Mouse (Mus musculus) hindbrain, embryonic 12.5 days (tissue): ENCODE data around the gene Htr2b. TPM values are rescaled to one million over a fixed set of nuclear protein-coding genes. Genes with fewer than 3 reads are reported as not detected.

ENCODE experiments used
- ATAC-seq: fragments of 200-750 bp; cut with Nextera tagmentation; 2 replicates; pipeline ENCODE4 v1.8.0; 2017; ENCODE audit warnings: moderate TSS enrichment; ENCODE audit not compliant: low FRiP score
- H3K27ac ChIP-seq: fragments of 300-500 bp; sonication (generic); 2 replicates; pipeline ENCODE4 v1.5.1; 2016; ENCODE audit warnings: mild to moderate bottlenecking
- H3K27me3 ChIP-seq: fragments of 300-500 bp; sonication (generic); 2 replicates; pipeline ENCODE4 v1.6.1; 2016; ENCODE audit warnings: mild to moderate bottlenecking
- H3K36me3 ChIP-seq: fragments of 300-500 bp; sonication (generic); 2 replicates; pipeline ENCODE4 v1.6.1; 2016; ENCODE audit warnings: mild to moderate bottlenecking
- H3K4me1 ChIP-seq: fragments of 300-500 bp; sonication (generic); 2 replicates; pipeline ENCODE4 v1.6.1; 2016
- H3K4me2 ChIP-seq: fragments of 300-500 bp; sonication (generic); replicated peaks from 2 replicates; pipeline ENCODE4 v1.6.1; 2016; ENCODE audit warnings: mild to moderate bottlenecking
- H3K4me3 ChIP-seq: fragments of 300-500 bp; sonication (generic); 2 replicates; pipeline ENCODE4 v1.5.1; 2016; ENCODE audit warnings: mild to moderate bottlenecking
- H3K9ac ChIP-seq: fragments of 300-500 bp; sonication (generic); 2 replicates; pipeline ENCODE4 v1.6.1; 2016; ENCODE audit warnings: mild to moderate bottlenecking, moderate library complexity
- H3K9me3 ChIP-seq: fragments of 300-500 bp; sonication (generic); replicated peaks from 2 replicates; pipeline ENCODE4 v1.6.1; 2016; ENCODE audit warnings: mild to moderate bottlenecking
- WGBS: fragments of 180-500 bp; shearing (Covaris S2); methylation state at CpG from one replicate; pipeline ENCODE4 v1.1.7; 2016; 5-methylcytosine and 5-hydroxymethylcytosine counted together
- polyA plus RNA-seq: library from polyadenylated mRNA; unstranded; fragments of >200 nt; fragmentation: Nextera tagmentation; extraction: Ambion mirVana; gene quantifications from 2 replicates; pipeline ENCODE4 v1.2.1, GENCODE M21; 2016

The Htr2b gene
- polyA plus RNA-seq, 1 experiment from 2014 or later, result 0.66 TPM

DNA sequence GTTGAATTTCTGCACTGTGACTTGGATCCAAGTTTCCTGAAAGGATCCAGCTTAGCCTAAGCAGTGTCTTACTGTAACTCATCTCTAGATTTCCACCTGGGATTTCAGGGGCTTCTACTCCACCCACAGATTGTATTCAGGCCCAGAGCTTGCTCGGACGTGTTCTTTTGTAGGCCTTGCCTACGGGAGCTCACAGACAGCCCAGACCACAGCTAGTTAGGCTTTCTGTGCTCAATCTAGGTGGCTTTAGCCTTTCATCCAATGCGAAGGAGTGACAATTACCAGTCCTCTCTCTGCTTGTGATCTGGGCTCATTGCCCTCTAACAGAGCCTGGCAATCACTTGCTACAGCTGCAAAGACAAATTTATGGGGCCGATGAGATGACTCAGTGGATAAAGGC is 34.5 kb upstream of the Htr2b start:
- H3K4me3 ChIP-seq, result no peak overlapping the region
- H3K4me1 ChIP-seq, result no peaks in the 10 kb centered on the region
- no peaks in the 10 kb centered on the region for H3K27me3 ChIP-seq
- H3K4me2 ChIP-seq, result no peak overlapping the region
- WGBS, result 90% methylated on average over 5 of the region's 5 CpGs
- no peak for ATAC-seq
- H3K9ac ChIP-seq, result no peak overlapping the region
- peaks cover 16% of the 10 kb centered on the region for H3K36me3 ChIP-seq
- no peak overlapping the region for H3K27ac ChIP-seq
- H3K9me3 ChIP-seq, result no peaks in the 10 kb centered on the region

GRCm38 (mm10) chr1:86144001-86144944 is 32.5 kb upstream of the Htr2b start:
- Histone ChIP-seq H3K4me3 (no peak overlapping the region), H3K27me3 (no peaks in the 10 kb centered on the region), H3K4me2 (no peak overlapping the region), H3K27ac (no peak overlapping the region), H3K9ac (no peak overlapping the region), H3K9me3 (no peaks in the 10 kb centered on the region), H3K4me1 (no peaks in the 10 kb centered on the region), H3K36me3 (peaks cover 30% of the 10 kb centered on the region)
- 78% methylated on average over 21 of the region's 21 CpGs for WGBS
- no peak for ATAC-seq

GRCm38 (mm10) chr1:86143165-86143564 is 31.4 kb upstream of the Htr2b start:
- Histone ChIP-seq H3K4me1 (no peaks in the 10 kb centered on the region), H3K4me3 (no peak overlapping the region), H3K4me2 (no peak overlapping the region), H3K36me3 (peaks cover 41% of the 10 kb centered on the region), H3K27me3 (no peaks in the 10 kb centered on the region), H3K9ac (no peak overlapping the region), H3K9me3 (no peaks in the 10 kb centered on the region), H3K27ac (no peak overlapping the region)
- WGBS, result 87% methylated on average over 4 of the region's 4 CpGs
- ATAC-seq, result no peak

- no peak overlapping the region for H3K4me2 ChIP-seq
- WGBS, result 91% methylated on average over 3 of the region's 3 CpGs
- H3K27me3 ChIP-seq, result no peaks in the 10 kb centered on the region
- no peaks in the 10 kb centered on the region for H3K9me3 ChIP-seq
- no peak overlapping the region for H3K27ac ChIP-seq
- ATAC-seq, result no peak
- H3K9ac ChIP-seq, result no peak overlapping the region
- H3K4me3 ChIP-seq, result no peak overlapping the region
- no peaks in the 10 kb centered on the region for H3K4me1 ChIP-seq
- H3K36me3 ChIP-seq, result peaks cover 60% of the 10 kb centered on the region
Observed at GRCm38 (mm10) chr1:86141081-86141480, 29.3 kb upstream of the Htr2b start.

GRCm38 (mm10) chr1:86135315-86135714 is 23.5 kb upstream of the Htr2b start:
- H3K9me3 ChIP-seq, result no peaks in the 10 kb centered on the region
- H3K4me3 ChIP-seq, result no peak overlapping the region
- H3K4me2 ChIP-seq, result no peak overlapping the region
- H3K36me3 ChIP-seq, result peaks cover 80% of the 10 kb centered on the region
- no peak overlapping the region for H3K27ac ChIP-seq
- H3K4me1 ChIP-seq, result no peaks in the 10 kb centered on the region
- H3K9ac ChIP-seq, result no peak overlapping the region
- no peaks in the 10 kb centered on the region for H3K27me3 ChIP-seq
- no peak for ATAC-seq
- 87% methylated on average over 6 of the region's 6 CpGs for WGBS

DNA sequence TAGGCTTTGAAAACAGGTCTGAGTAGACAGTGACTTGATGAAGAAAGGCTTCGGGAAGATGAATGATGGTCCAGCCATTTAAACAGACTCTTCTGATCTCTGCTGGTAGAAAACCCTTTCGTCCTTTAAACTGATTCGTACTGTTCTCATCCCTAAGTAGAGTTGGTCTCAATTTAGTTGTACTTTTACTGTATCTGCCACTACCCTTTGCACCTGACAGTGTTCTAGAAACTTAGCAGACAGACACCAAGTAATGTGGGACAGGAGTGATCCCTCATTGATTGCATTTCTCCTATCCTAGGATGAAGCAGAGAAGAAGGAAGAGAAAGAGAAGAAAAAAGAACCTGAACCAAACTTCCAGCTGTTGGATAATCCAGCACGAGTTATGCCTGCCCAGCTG is 21.6 kb upstream of the Htr2b start, which contains the start of gene Gm21972:
Gene Gm21972, plus strand, starts transcription at position 301 of the 400 bp plus-strand sequence.
- H3K4me1 ChIP-seq, result no peaks in the 10 kb centered on the region
- WGBS, result 96% methylated on average over 4 of the region's 4 CpGs

DNA sequence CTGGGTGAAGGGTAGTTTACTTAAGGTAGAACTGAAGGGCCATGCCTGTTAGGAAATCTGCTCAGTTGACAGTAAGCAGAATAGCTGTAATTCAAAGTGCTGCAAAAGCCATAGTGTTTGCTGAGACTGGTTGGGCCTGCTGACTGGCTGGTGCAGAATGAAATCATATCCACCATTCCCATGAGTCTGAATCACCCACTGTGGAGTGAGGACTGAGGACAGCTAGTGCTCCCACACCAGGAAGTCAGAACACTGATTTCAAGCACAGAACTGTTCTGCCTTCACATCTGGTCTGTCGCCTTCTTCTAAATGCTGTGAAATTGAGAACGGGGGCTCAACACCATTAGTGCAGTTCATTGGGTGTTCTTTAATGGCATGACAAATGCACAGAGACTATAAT is 14.3 kb upstream of the Htr2b start:
- 97% methylated on average over 2 of the region's 2 CpGs for WGBS
- H3K27me3 ChIP-seq, result no peaks in the 10 kb centered on the region
- H3K27ac ChIP-seq, result no peak overlapping the region
- H3K36me3 ChIP-seq, result peaks cover 74% of the 10 kb centered on the region
- H3K9me3 ChIP-seq, result no peaks in the 10 kb centered on the region
- no peaks in the 10 kb centered on the region for H3K4me1 ChIP-seq
- H3K4me2 ChIP-seq, result no peak overlapping the region
- no peak overlapping the region for H3K9ac ChIP-seq
- no peak for ATAC-seq
- H3K4me3 ChIP-seq, result no peak overlapping the region

More for the DNA sequence above, 21.6 kb upstream of the Htr2b start, which contains the start of gene Gm21972:
- Histone ChIP-seq H3K27me3 (no peaks in the 10 kb centered on the region), H3K9ac (no peak within 1 kb of the TSS), H3K9me3 (no peaks in the 10 kb centered on the region), H3K27ac (no peak within 1 kb of the TSS), H3K4me3 (no peak within 1 kb of the TSS), H3K4me2 (no peak within 1 kb of the TSS), H3K36me3 (peaks cover 82% of the 10 kb centered on the region)
- no peak for ATAC-seq

- no peak for ATAC-seq
- H3K36me3 ChIP-seq, result peaks cover 60% of the 10 kb centered on the region
- H3K4me2 ChIP-seq, result no peak overlapping the region
- H3K27ac ChIP-seq, result no peak overlapping the region
- H3K9me3 ChIP-seq, result no peaks in the 10 kb centered on the region
- 90% methylated on average over 4 of the region's 4 CpGs for WGBS
- no peak overlapping the region for H3K4me3 ChIP-seq
- no peak overlapping the region for H3K9ac ChIP-seq
- H3K27me3 ChIP-seq, result no peaks in the 10 kb centered on the region
- no peaks in the 10 kb centered on the region for H3K4me1 ChIP-seq
Observed at GRCm38 (mm10) chr1:86119549-86119948, 7.8 kb upstream of the Htr2b start.

DNA sequence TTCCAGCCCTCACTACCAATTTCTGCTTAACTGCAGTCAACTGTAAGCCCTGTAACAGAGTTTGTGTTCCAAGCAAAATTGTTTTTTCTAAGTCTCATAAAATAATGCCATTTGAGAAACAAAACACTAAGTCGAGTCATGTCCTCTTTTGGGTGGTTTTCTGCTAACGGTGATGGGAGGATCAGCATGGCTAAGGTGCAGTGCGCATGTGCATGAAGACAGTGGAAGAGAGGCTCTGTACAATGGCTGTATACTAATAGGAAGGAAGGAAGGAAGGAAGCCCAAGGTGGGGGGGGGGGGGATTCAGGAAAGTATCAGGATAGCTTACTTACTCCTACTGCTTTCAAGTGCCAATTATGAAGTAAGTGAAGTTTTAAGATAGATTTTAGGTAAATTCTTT is 2.4 kb upstream of the Htr2b start:
- Histone ChIP-seq H3K9me3 (no peaks in the 10 kb centered on the region), H3K36me3 (peaks cover 22% of the 10 kb centered on the region), H3K9ac (no peak overlapping the region), H3K27me3 (no peaks in the 10 kb centered on the region), H3K4me2 (no peak overlapping the region), H3K27ac (no peak overlapping the region), H3K4me1 (no peaks in the 10 kb centered on the region), H3K4me3 (no peak overlapping the region)
- ATAC-seq, result no peak
- WGBS, result 94% methylated on average over 3 of the region's 3 CpGs

DNA sequence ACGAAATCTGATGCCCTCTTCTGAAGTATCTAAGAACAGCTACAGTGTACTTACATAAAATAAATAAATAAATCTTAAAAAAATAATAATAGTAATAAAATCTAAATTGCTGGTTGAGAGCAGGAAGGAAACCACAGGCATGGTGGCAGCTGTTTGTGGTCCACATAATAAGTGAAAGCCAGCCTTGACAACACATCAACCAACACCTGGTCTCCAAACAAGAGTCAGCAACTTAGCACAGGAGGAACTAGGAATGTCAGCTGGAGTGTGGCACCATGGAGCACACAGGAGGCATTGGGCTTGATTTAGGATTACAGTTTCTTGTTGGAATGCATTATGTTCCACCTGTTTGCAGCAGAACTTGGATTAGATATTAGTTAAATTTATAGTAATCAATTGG is 6.7 kb downstream of the Htr2b start:
- no peak overlapping the region for H3K27ac ChIP-seq
- ATAC-seq, result no peak
- 96% methylated on average over 1 of the region's 1 CpGs for WGBS

GRCm38 (mm10) chr1:86094413-86094812 is 17.4 kb downstream of the Htr2b start:
- H3K4me1 ChIP-seq, result no peaks in the 10 kb centered on the region
- 90% methylated on average over 7 of the region's 7 CpGs for WGBS
- H3K27ac ChIP-seq, result no peak overlapping the region

More for the DNA sequence above, 6.7 kb downstream of the Htr2b start:
- Histone ChIP-seq H3K4me2 (no peak overlapping the region), H3K9me3 (no peaks in the 10 kb centered on the region), H3K27me3 (no peaks in the 10 kb centered on the region), H3K9ac (no peak overlapping the region), H3K4me1 (no peaks in the 10 kb centered on the region), H3K4me3 (no peak overlapping the region), H3K36me3 (peaks cover 5% of the 10 kb centered on the region; the same call in 1 of the 2 replicates)

DNA sequence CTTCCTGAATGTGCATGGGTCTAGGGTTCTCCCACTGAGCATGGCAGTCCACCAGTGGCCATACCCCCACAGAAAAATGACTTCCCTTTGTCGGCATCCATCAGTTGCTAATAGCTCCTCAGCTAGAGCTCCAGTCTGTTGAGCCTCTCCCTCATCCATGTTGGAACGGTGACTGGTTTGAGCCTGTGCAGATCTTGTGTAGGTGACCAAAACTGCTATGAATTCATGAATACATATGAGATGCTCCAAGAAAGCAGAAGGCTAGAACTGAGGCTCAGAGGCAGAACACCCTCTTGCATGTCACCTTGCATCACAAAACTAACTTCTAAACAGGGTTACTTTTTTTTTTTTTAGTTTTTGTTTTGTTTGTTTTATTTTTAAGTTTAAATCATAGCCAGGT is 35.2 kb downstream of the Htr2b start:
- no peaks in the 10 kb centered on the region for H3K27me3 ChIP-seq
- H3K27ac ChIP-seq, result no peak overlapping the region
- H3K4me2 ChIP-seq, result no peak overlapping the region
- no peaks in the 10 kb centered on the region for H3K9me3 ChIP-seq
- no peak overlapping the region for H3K9ac ChIP-seq
- 98% methylated on average over 2 of the region's 2 CpGs for WGBS
- H3K4me3 ChIP-seq, result no peak overlapping the region
- H3K36me3 ChIP-seq, result peaks cover 70% of the 10 kb centered on the region
- ATAC-seq, result no peak
- no peaks in the 10 kb centered on the region for H3K4me1 ChIP-seq

More at GRCm38 (mm10) chr1:86094413-86094812, 17.4 kb downstream of the Htr2b start:
- Histone ChIP-seq H3K9me3 (no peaks in the 10 kb centered on the region), H3K27me3 (no peaks in the 10 kb centered on the region), H3K4me3 (no peak overlapping the region), H3K9ac (no peak overlapping the region), H3K4me2 (no peak overlapping the region), H3K36me3 (peaks cover 63% of the 10 kb centered on the region)
- no peak for ATAC-seq
